Mouse (Mus musculus): ENCODE results near the gene Ccdc137. TPM values are rescaled to one million over a fixed set of nuclear protein-coding genes. Genes with fewer than 3 reads are reported as not detected.
A peak's percentile ranks its signal among the peaks of the same experiment; 100 is the strongest.

Gene Ccdc137
- polyA plus RNA-seq, 1 experiment from 2014 or later, result 19.9 TPM

- Histone ChIP-seq H3K9me3 (ENCODE audit: control insufficient read depth, low read length) (no peaks in the 10 kb centered on the region), H3K4me3 (replicated peaks; ENCODE audit: low read length) (no peak overlapping the region), H3K4me2 (replicated peaks) (no peak overlapping the region), H3K4me1 (replicated peaks; ENCODE audit: control insufficient read depth, insufficient read depth, low read length) (peaks cover 7% of the 10 kb centered on the region), H3K27me3 (ENCODE audit: control insufficient read depth, insufficient read depth, low read length) (no peaks in the 10 kb centered on the region), H3K27ac (no peak overlapping the region), H3K36me3 (replicated peaks; ENCODE audit: control insufficient read depth, insufficient read depth) (peaks cover 9% of the 10 kb centered on the region; the same call in 1 of the 2 replicates), H3K9ac (no peak overlapping the region)
- WGBS, result 95% methylated on average over 7 of the region's 7 CpGs
- ATAC-seq (ENCODE audit: low FRiP score) (no peak), DNase-seq (ENCODE audit: low spot score) (no peak)
Observed at GRCm38 (mm10) chr11:120455413-120455812, 2.5 kb upstream of the Ccdc137 start.

- ATAC-seq (ENCODE audit: low FRiP score), result no peak
Observed at GRCm38 (mm10) chr11:120457370-120457769, 545 bp upstream of the Ccdc137 start.

GRCm38 (mm10) chr11:120458847-120459597, 1.1 kb downstream of the Ccdc137 start:
- no peaks in the 10 kb centered on the region for H3K9me3 ChIP-seq (ENCODE audit: control insufficient read depth, low read length)
- peak overlapping the region; percentile 70 for H3K4me2 ChIP-seq (replicated peaks)
- H3K9ac ChIP-seq, result peak overlapping the region; percentile 95
- no peaks in the 10 kb centered on the region for H3K27me3 ChIP-seq (ENCODE audit: control insufficient read depth, insufficient read depth, low read length)
- peaks cover 44% of the 10 kb centered on the region for H3K36me3 ChIP-seq (replicated peaks; ENCODE audit: control insufficient read depth, insufficient read depth)
- H3K4me3 ChIP-seq (replicated peaks; ENCODE audit: low read length), result peak overlapping the region; percentile 88
- DNase-seq (ENCODE audit: low spot score) (no peak), ATAC-seq (ENCODE audit: low FRiP score) (no peak)
- WGBS, result 74% methylated on average over 6 of the region's 6 CpGs
- H3K27ac ChIP-seq, result no peak overlapping the region
- H3K4me1 ChIP-seq (replicated peaks; ENCODE audit: control insufficient read depth, insufficient read depth, low read length), result peaks cover 7% of the 10 kb centered on the region

More at GRCm38 (mm10) chr11:120457370-120457769, 545 bp upstream of the Ccdc137 start:
- H3K4me1 ChIP-seq (replicated peaks; ENCODE audit: control insufficient read depth, insufficient read depth, low read length), result peaks cover 7% of the 10 kb centered on the region
- H3K4me2 ChIP-seq (replicated peaks), result peak overlapping the region; percentile 70
- H3K9ac ChIP-seq, result peak overlapping the region; percentile 95
- DNase-seq (ENCODE audit: low spot score), result no peak
- no peaks in the 10 kb centered on the region for H3K27me3 ChIP-seq (ENCODE audit: control insufficient read depth, insufficient read depth, low read length)
- peak overlapping the region; percentile 83 for H3K27ac ChIP-seq
- WGBS, result 38% methylated on average over 14 of the region's 14 CpGs
- H3K9me3 ChIP-seq (ENCODE audit: control insufficient read depth, low read length), result no peaks in the 10 kb centered on the region
- peak overlapping the region; percentile 88 for H3K4me3 ChIP-seq (replicated peaks; ENCODE audit: low read length)
- peaks cover 28% of the 10 kb centered on the region for H3K36me3 ChIP-seq (replicated peaks; ENCODE audit: control insufficient read depth, insufficient read depth)

GRCm38 (mm10) chr11:120463536-120463935, 5.6 kb downstream of the Ccdc137 start:
- DNase-seq (ENCODE audit: low spot score), result no peak
- Histone ChIP-seq H3K9me3 (ENCODE audit: control insufficient read depth, low read length) (no peaks in the 10 kb centered on the region), H3K4me2 (replicated peaks) (no peak overlapping the region), H3K27me3 (ENCODE audit: control insufficient read depth, insufficient read depth, low read length) (no peaks in the 10 kb centered on the region), H3K9ac (no peak overlapping the region), H3K4me1 (replicated peaks; ENCODE audit: control insufficient read depth, insufficient read depth, low read length) (peaks cover 22% of the 10 kb centered on the region), H3K4me3 (replicated peaks; ENCODE audit: low read length) (no peak overlapping the region), H3K36me3 (replicated peaks; ENCODE audit: control insufficient read depth, insufficient read depth) (peaks cover 63% of the 10 kb centered on the region), H3K27ac (no peak overlapping the region)
- no peak for ATAC-seq (ENCODE audit: low FRiP score)
- 91% methylated on average over 2 of the region's 2 CpGs for WGBS

GRCm38 (mm10) chr11:120464365-120464764, 6.5 kb downstream of the Ccdc137 start:
- no peak for DNase-seq (ENCODE audit: low spot score)
- Histone ChIP-seq H3K27ac (no peak overlapping the region), H3K36me3 (replicated peaks; ENCODE audit: control insufficient read depth, insufficient read depth) (peaks cover 68% of the 10 kb centered on the region), H3K27me3 (ENCODE audit: control insufficient read depth, insufficient read depth, low read length) (no peaks in the 10 kb centered on the region), H3K4me2 (replicated peaks) (no peak overlapping the region), H3K9me3 (ENCODE audit: control insufficient read depth, low read length) (no peaks in the 10 kb centered on the region), H3K4me3 (replicated peaks; ENCODE audit: low read length) (no peak overlapping the region), H3K9ac (no peak overlapping the region), H3K4me1 (replicated peaks; ENCODE audit: control insufficient read depth, insufficient read depth, low read length) (peaks cover 19% of the 10 kb centered on the region)
- 92% methylated on average over 5 of the region's 5 CpGs for WGBS
- ATAC-seq (ENCODE audit: low FRiP score), result no peak

- Histone ChIP-seq H3K9me3 (ENCODE audit: control insufficient read depth, low read length) (no peaks in the 10 kb centered on the region), H3K27me3 (ENCODE audit: control insufficient read depth, insufficient read depth, low read length) (no peaks in the 10 kb centered on the region), H3K4me1 (replicated peaks; ENCODE audit: control insufficient read depth, insufficient read depth, low read length) (peaks cover 19% of the 10 kb centered on the region), H3K4me3 (replicated peaks; ENCODE audit: low read length) (no peak overlapping the region), H3K4me2 (replicated peaks) (peak overlapping the region; percentile 94; the same call in 1 of the 2 replicates), H3K9ac (0 out of 2 replicates have a peak overlapping the region, but pooled peaks have one; percentile 79), H3K36me3 (replicated peaks; ENCODE audit: control insufficient read depth, insufficient read depth) (peaks cover 71% of the 10 kb centered on the region), H3K27ac (no peak overlapping the region)
- WGBS, result 97% methylated on average over 4 of the region's 4 CpGs
- DNase-seq (ENCODE audit: low spot score), result no peak
- ATAC-seq (ENCODE audit: low FRiP score), result no peak
Observed at GRCm38 (mm10) chr11:120465521-120465920, 7.6 kb downstream of the Ccdc137 start.

- H3K36me3 ChIP-seq (replicated peaks; ENCODE audit: control insufficient read depth, insufficient read depth), result peaks cover 71% of the 10 kb centered on the region
- no peaks in the 10 kb centered on the region for H3K27me3 ChIP-seq (ENCODE audit: control insufficient read depth, insufficient read depth, low read length)
- peak within 1 kb of the TSS; percentile 83 for H3K9ac ChIP-seq
- DNase-seq (ENCODE audit: low spot score), result peak; percentile 98
- H3K27ac ChIP-seq, result peak within 1 kb of the TSS; percentile 75
- no peaks in the 10 kb centered on the region for H3K9me3 ChIP-seq (ENCODE audit: control insufficient read depth, low read length)
- ATAC-seq (ENCODE audit: low FRiP score), result peak; percentile 100
- peak within 1 kb of the TSS; percentile 94 for H3K4me2 ChIP-seq (replicated peaks)
- peak within 1 kb of the TSS; percentile 96 for H3K4me3 ChIP-seq (replicated peaks; ENCODE audit: low read length)
- under 1% methylated on average over 48 of the region's 54 CpGs for WGBS
- H3K4me1 ChIP-seq (replicated peaks; ENCODE audit: control insufficient read depth, insufficient read depth, low read length), result peaks cover 19% of the 10 kb centered on the region
Observed at GRCm38 (mm10) chr11:120467051-120467735, 9.3 kb downstream of the Ccdc137 start, which contains the start of gene Arl16. Arl16 (minus strand) TSS chr11:120467607.

- Histone ChIP-seq H3K4me1 (replicated peaks; ENCODE audit: control insufficient read depth, insufficient read depth, low read length) (peaks cover 19% of the 10 kb centered on the region), H3K9ac (peak overlapping the region; percentile 83), H3K4me2 (replicated peaks) (peak overlapping the region; percentile 94), H3K27ac (peak overlapping the region; percentile 74), H3K9me3 (ENCODE audit: control insufficient read depth, low read length) (no peaks in the 10 kb centered on the region), H3K36me3 (replicated peaks; ENCODE audit: control insufficient read depth, insufficient read depth) (peaks cover 71% of the 10 kb centered on the region), H3K4me3 (replicated peaks; ENCODE audit: low read length) (peak overlapping the region; percentile 96), H3K27me3 (ENCODE audit: control insufficient read depth, insufficient read depth, low read length) (no peaks in the 10 kb centered on the region)
- DNase-seq (ENCODE audit: low spot score) (no peak), ATAC-seq (ENCODE audit: low FRiP score) (no peak)
- WGBS, result 2% methylated on average over 33 of the region's 33 CpGs
Observed at GRCm38 (mm10) chr11:120467736-120468092, 9.8 kb downstream of the Ccdc137 start.

- no peak for ATAC-seq (ENCODE audit: low FRiP score)
- H3K4me1 ChIP-seq (replicated peaks; ENCODE audit: control insufficient read depth, insufficient read depth, low read length), result peaks cover 8% of the 10 kb centered on the region
Observed at GRCm38 (mm10) chr11:120472052-120472451, 14.1 kb downstream of the Ccdc137 start.

More at GRCm38 (mm10) chr11:120472052-120472451, 14.1 kb downstream of the Ccdc137 start:
- H3K9ac ChIP-seq, result no peak overlapping the region
- H3K27ac ChIP-seq, result no peak overlapping the region
- H3K9me3 ChIP-seq (ENCODE audit: control insufficient read depth, low read length), result no peaks in the 10 kb centered on the region
- H3K36me3 ChIP-seq (replicated peaks; ENCODE audit: control insufficient read depth, insufficient read depth), result peaks cover 81% of the 10 kb centered on the region
- no peak overlapping the region for H3K4me3 ChIP-seq (replicated peaks; ENCODE audit: low read length)
- no peak overlapping the region for H3K4me2 ChIP-seq (replicated peaks)
- WGBS, result 92% methylated on average over 6 of the region's 6 CpGs
- DNase-seq (ENCODE audit: low spot score), result no peak
- no peaks in the 10 kb centered on the region for H3K27me3 ChIP-seq (ENCODE audit: control insufficient read depth, insufficient read depth, low read length)

All from hindbrain, embryonic 14.5 days (tissue).